Mouse (Mus musculus): ENCODE data around the gene Hlf. TPM values are rescaled to one million over a fixed set of nuclear protein-coding genes. Genes with fewer than 3 reads are reported as not detected.

Hlf gene
- polyA plus RNA-seq, 1 experiment from 2014 or later, result 6.6 TPM

GRCm38 (mm10) chr11:90330202-90330694, 60.4 kb downstream of the Hlf start:
- Histone ChIP-seq H3K9me3 (replicated peaks; ENCODE audit: control insufficient read depth, low read length, poor library complexity, severe bottlenecking) (no peaks in the 10 kb centered on the region), H3K27ac (ENCODE audit: low read length) (no peak overlapping the region), H3K27me3 (ENCODE audit: control insufficient read depth, insufficient read depth, low read depth, low read length) (no peaks in the 10 kb centered on the region), H3K36me3 (ENCODE audit: control insufficient read depth, insufficient read depth, low read length) (no peaks in the 10 kb centered on the region), H3K4me2 (ENCODE audit: low read length) (no peak overlapping the region), H3K4me1 (ENCODE audit: control insufficient read depth, insufficient read depth, low read length) (no peaks in the 10 kb centered on the region), H3K9ac (ENCODE audit: low read depth, low read length) (no peak overlapping the region), H3K4me3 (ENCODE audit: low read depth, low read length) (no peak overlapping the region)
- 82% methylated on average over 9 of the region's 9 CpGs for WGBS
- no peak for ATAC-seq

- no peak overlapping the region for H3K27ac ChIP-seq (ENCODE audit: low read length)
- H3K4me2 ChIP-seq (ENCODE audit: low read length), result no peak overlapping the region
- no peaks in the 10 kb centered on the region for H3K36me3 ChIP-seq (ENCODE audit: control insufficient read depth, insufficient read depth, low read length)
- 68% methylated on average over 1 of the region's 1 CpGs for WGBS
- no peak overlapping the region for H3K4me3 ChIP-seq (ENCODE audit: low read depth, low read length)
- no peaks in the 10 kb centered on the region for H3K27me3 ChIP-seq (ENCODE audit: control insufficient read depth, insufficient read depth, low read depth, low read length)
- H3K4me1 ChIP-seq (ENCODE audit: control insufficient read depth, insufficient read depth, low read length), result no peaks in the 10 kb centered on the region
- H3K9ac ChIP-seq (ENCODE audit: low read depth, low read length), result no peak overlapping the region
- H3K9me3 ChIP-seq (replicated peaks; ENCODE audit: control insufficient read depth, low read length, poor library complexity, severe bottlenecking), result no peaks in the 10 kb centered on the region
- ATAC-seq, result no peak
Measured at GRCm38 (mm10) chr11:90326836-90327235, 63.9 kb downstream of the Hlf start.

- Histone ChIP-seq H3K4me3 (ENCODE audit: low read depth, low read length) (no peak overlapping the region), H3K27me3 (ENCODE audit: control insufficient read depth, insufficient read depth, low read depth, low read length) (no peaks in the 10 kb centered on the region), H3K4me2 (ENCODE audit: low read length) (no peak overlapping the region), H3K9me3 (replicated peaks; ENCODE audit: control insufficient read depth, low read length, poor library complexity, severe bottlenecking) (no peaks in the 10 kb centered on the region), H3K4me1 (ENCODE audit: control insufficient read depth, insufficient read depth, low read length) (no peaks in the 10 kb centered on the region), H3K36me3 (ENCODE audit: control insufficient read depth, insufficient read depth, low read length) (no peaks in the 10 kb centered on the region), H3K27ac (ENCODE audit: low read length) (no peak overlapping the region), H3K9ac (ENCODE audit: low read depth, low read length) (no peak overlapping the region)
- no peak for ATAC-seq
- 90% methylated on average over 5 of the region's 5 CpGs for WGBS
Measured at GRCm38 (mm10) chr11:90326146-90326545, 64.5 kb downstream of the Hlf start.

GRCm38 (mm10) chr11:90324597-90324996, 66.1 kb downstream of the Hlf start:
- Histone ChIP-seq H3K27me3 (ENCODE audit: control insufficient read depth, insufficient read depth, low read depth, low read length) (no peaks in the 10 kb centered on the region), H3K27ac (ENCODE audit: low read length) (no peak overlapping the region), H3K9me3 (replicated peaks; ENCODE audit: control insufficient read depth, low read length, poor library complexity, severe bottlenecking) (no peaks in the 10 kb centered on the region), H3K9ac (ENCODE audit: low read depth, low read length) (no peak overlapping the region), H3K4me2 (ENCODE audit: low read length) (no peak overlapping the region), H3K4me1 (ENCODE audit: control insufficient read depth, insufficient read depth, low read length) (no peaks in the 10 kb centered on the region), H3K36me3 (ENCODE audit: control insufficient read depth, insufficient read depth, low read length) (no peaks in the 10 kb centered on the region), H3K4me3 (ENCODE audit: low read depth, low read length) (no peak overlapping the region)
- WGBS, result 86% methylated on average over 3 of the region's 3 CpGs
- no peak for ATAC-seq

- Histone ChIP-seq H3K4me1 (ENCODE audit: control insufficient read depth, insufficient read depth, low read length) (no peaks in the 10 kb centered on the region), H3K4me3 (ENCODE audit: low read depth, low read length) (no peak overlapping the region), H3K4me2 (ENCODE audit: low read length) (no peak overlapping the region), H3K27ac (ENCODE audit: low read length) (no peak overlapping the region), H3K9ac (ENCODE audit: low read depth, low read length) (no peak overlapping the region), H3K36me3 (ENCODE audit: control insufficient read depth, insufficient read depth, low read length) (no peaks in the 10 kb centered on the region), H3K9me3 (replicated peaks; ENCODE audit: control insufficient read depth, low read length, poor library complexity, severe bottlenecking) (no peaks in the 10 kb centered on the region), H3K27me3 (ENCODE audit: control insufficient read depth, insufficient read depth, low read depth, low read length) (no peaks in the 10 kb centered on the region)
- ATAC-seq, result no peak
- WGBS, result 85% methylated on average over 7 of the region's 7 CpGs
Measured at GRCm38 (mm10) chr11:90320922-90321321, 69.8 kb downstream of the Hlf start.

- no peak overlapping the region for H3K27ac ChIP-seq (ENCODE audit: low read length)
- no peaks in the 10 kb centered on the region for H3K4me1 ChIP-seq (ENCODE audit: control insufficient read depth, insufficient read depth, low read length)
- H3K4me3 ChIP-seq (ENCODE audit: low read depth, low read length), result no peak overlapping the region
- 16% methylated on average over 4 of the region's 4 CpGs for WGBS
- no peak overlapping the region for H3K9ac ChIP-seq (ENCODE audit: low read depth, low read length)
- H3K36me3 ChIP-seq (ENCODE audit: control insufficient read depth, insufficient read depth, low read length), result no peaks in the 10 kb centered on the region
- no peak overlapping the region for H3K4me2 ChIP-seq (ENCODE audit: low read length)
- no peak for ATAC-seq
- H3K27me3 ChIP-seq (ENCODE audit: control insufficient read depth, insufficient read depth, low read depth, low read length), result no peaks in the 10 kb centered on the region
- no peaks in the 10 kb centered on the region for H3K9me3 ChIP-seq (replicated peaks; ENCODE audit: control insufficient read depth, low read length, poor library complexity, severe bottlenecking)
Measured at GRCm38 (mm10) chr11:90317482-90317881, 73.2 kb downstream of the Hlf start.

GRCm38 (mm10) chr11:90314606-90315005, 76.1 kb downstream of the Hlf start:
- ATAC-seq, result no peak
- Histone ChIP-seq H3K27me3 (ENCODE audit: control insufficient read depth, insufficient read depth, low read depth, low read length) (no peaks in the 10 kb centered on the region), H3K36me3 (ENCODE audit: control insufficient read depth, insufficient read depth, low read length) (no peaks in the 10 kb centered on the region), H3K4me3 (ENCODE audit: low read depth, low read length) (no peak overlapping the region), H3K4me2 (ENCODE audit: low read length) (no peak overlapping the region), H3K27ac (ENCODE audit: low read length) (no peak overlapping the region), H3K9ac (ENCODE audit: low read depth, low read length) (no peak overlapping the region), H3K9me3 (replicated peaks; ENCODE audit: control insufficient read depth, low read length, poor library complexity, severe bottlenecking) (no peaks in the 10 kb centered on the region), H3K4me1 (ENCODE audit: control insufficient read depth, insufficient read depth, low read length) (no peaks in the 10 kb centered on the region)
- 88% methylated on average over 3 of the region's 3 CpGs for WGBS

GRCm38 (mm10) chr11:90306993-90307392, 83.7 kb downstream of the Hlf start:
- no peak overlapping the region for H3K27ac ChIP-seq (ENCODE audit: low read length)
- WGBS, result 51% methylated on average over 6 of the region's 6 CpGs
- no peaks in the 10 kb centered on the region for H3K4me1 ChIP-seq (ENCODE audit: control insufficient read depth, insufficient read depth, low read length)
- no peaks in the 10 kb centered on the region for H3K27me3 ChIP-seq (ENCODE audit: control insufficient read depth, insufficient read depth, low read depth, low read length)
- no peaks in the 10 kb centered on the region for H3K9me3 ChIP-seq (replicated peaks; ENCODE audit: control insufficient read depth, low read length, poor library complexity, severe bottlenecking)
- H3K36me3 ChIP-seq (ENCODE audit: control insufficient read depth, insufficient read depth, low read length), result no peaks in the 10 kb centered on the region
- H3K9ac ChIP-seq (ENCODE audit: low read depth, low read length), result no peak overlapping the region
- no peak for ATAC-seq
- no peak overlapping the region for H3K4me3 ChIP-seq (ENCODE audit: low read depth, low read length)
- no peak overlapping the region for H3K4me2 ChIP-seq (ENCODE audit: low read length)

- 91% methylated on average over 5 of the region's 5 CpGs for WGBS
- H3K27ac ChIP-seq (ENCODE audit: low read length), result no peak overlapping the region
- H3K4me2 ChIP-seq (ENCODE audit: low read length), result no peak overlapping the region
- ATAC-seq, result no peak
- no peaks in the 10 kb centered on the region for H3K36me3 ChIP-seq (ENCODE audit: control insufficient read depth, insufficient read depth, low read length)
- no peaks in the 10 kb centered on the region for H3K4me1 ChIP-seq (ENCODE audit: control insufficient read depth, insufficient read depth, low read length)
- no peaks in the 10 kb centered on the region for H3K27me3 ChIP-seq (ENCODE audit: control insufficient read depth, insufficient read depth, low read depth, low read length)
- no peak overlapping the region for H3K9ac ChIP-seq (ENCODE audit: low read depth, low read length)
- H3K4me3 ChIP-seq (ENCODE audit: low read depth, low read length), result no peak overlapping the region
- no peaks in the 10 kb centered on the region for H3K9me3 ChIP-seq (replicated peaks; ENCODE audit: control insufficient read depth, low read length, poor library complexity, severe bottlenecking)
Measured at GRCm38 (mm10) chr11:90306067-90306466, 84.6 kb downstream of the Hlf start.

All from midbrain, embryonic 16.5 days (tissue).